Comparison of ENCODE assay signal across 8 mouse cellular contexts in genomic region chr9:22259184-22260091, GRCm38 (mm10). TPM values are rescaled to one million over a fixed set of nuclear protein-coding genes. Genes with fewer than 3 reads are reported as not detected.
DNase-seq lines count a peak whose midpoint lies in the region; ATAC-seq and TF ChIP-seq lines count a peak whose summit lies in the region.

Zfp599 (minus strand) TSS chr9:22259895.

- peak within 1 kb of the TSS; percentile 37 for H3K9ac ChIP-seq in embryonic facial prominence, embryonic 15.5 days
- peak within 1 kb of the TSS; percentile 89 for H3K9ac ChIP-seq in limb, embryonic 13.5 days
- H3K9ac ChIP-seq in midbrain, embryonic 15.5 days: peak within 1 kb of the TSS; percentile 77

- 2% methylated on average over 35 of the region's 35 CpGs for WGBS in embryonic facial prominence, embryonic 15.5 days
- WGBS in limb, embryonic 13.5 days: under 1% methylated on average over 35 of the region's 35 CpGs
- under 1% methylated on average over 35 of the region's 35 CpGs for WGBS in midbrain, embryonic 15.5 days

- TF ChIP-seq CTCF in bone marrow macrophage, adult 2 months (IDR thresholded peaks at IDR 0.05; ENCODE audit: low read depth, low read length): no peak

- H3K27ac ChIP-seq in bone marrow macrophage, adult 2 months (ENCODE audit: insufficient read depth, low read depth, low read length): no peak within 1 kb of the TSS
- no peak within 1 kb of the TSS for H3K27ac ChIP-seq in embryonic facial prominence, embryonic 15.5 days (replicated peaks)
- peak within 1 kb of the TSS; percentile 73; the same call in 1 of the 2 replicates for H3K27ac ChIP-seq in limb, embryonic 13.5 days
- peak within 1 kb of the TSS; percentile 26; the same call in 1 of the 2 replicates for H3K27ac ChIP-seq in midbrain, embryonic 15.5 days

- peak; percentile 63 for DNase-seq in B cell, adult 2 months
- DNase-seq in heart, adult 9 months (ENCODE audit: low spot score in 2 of 2): peak; percentile 35 to 50
- peak; percentile 49 for DNase-seq in kidney, adult 9 months
- DNase-seq in spleen, postnatal 10 days (ENCODE audit: low spot score in 2 of 2): peak; percentile 56 to 66

- H3K4me2 ChIP-seq in embryonic facial prominence, embryonic 15.5 days (replicated peaks): peak within 1 kb of the TSS; percentile 59
- H3K4me2 ChIP-seq in limb, embryonic 13.5 days (replicated peaks): peak within 1 kb of the TSS; percentile 67
- H3K4me2 ChIP-seq in midbrain, embryonic 15.5 days: peak within 1 kb of the TSS; percentile 78

- H3K36me3 ChIP-seq in embryonic facial prominence, embryonic 15.5 days: peaks cover 15% of the 10 kb centered on the region
- peaks cover 34% of the 10 kb centered on the region for H3K36me3 ChIP-seq in limb, embryonic 13.5 days
- H3K36me3 ChIP-seq in midbrain, embryonic 15.5 days (replicated peaks): peaks cover 14% of the 10 kb centered on the region

- H3K4me3 ChIP-seq in bone marrow macrophage, adult 2 months (ENCODE audit: insufficient read depth, low read length): peak within 1 kb of the TSS; percentile 68
- H3K4me3 ChIP-seq in embryonic facial prominence, embryonic 15.5 days (replicated peaks): peak within 1 kb of the TSS; percentile 61
- H3K4me3 ChIP-seq in limb, embryonic 13.5 days: peak within 1 kb of the TSS; percentile 81
- H3K4me3 ChIP-seq in midbrain, embryonic 15.5 days: peak within 1 kb of the TSS; percentile 61

- peak; percentile 89 for ATAC-seq in embryonic facial prominence, embryonic 15.5 days (ENCODE audit: insufficient number of reproducible peaks, low FRiP score, low TSS enrichment, low read depth)
- ATAC-seq in limb, embryonic 13.5 days (ENCODE audit: low FRiP score, low read depth): peak; percentile 97
- peak; percentile 98 for ATAC-seq in midbrain, embryonic 15.5 days (replicated peaks)

- H3K4me1 ChIP-seq in bone marrow macrophage, adult 2 months (ENCODE audit: control insufficient read depth, insufficient read depth, low read length): peaks cover 5% of the 10 kb centered on the region; the same call in 1 of the 2 replicates
- 0 out of 2 replicates have a peak, but pooled peaks cover 5% of the 10 kb centered on the region for H3K4me1 ChIP-seq in embryonic facial prominence, embryonic 15.5 days
- H3K4me1 ChIP-seq in limb, embryonic 13.5 days: no peaks in the 10 kb centered on the region
- peaks cover 4% of the 10 kb centered on the region for H3K4me1 ChIP-seq in midbrain, embryonic 15.5 days

- no peak for TF ChIP-seq POLR2A in bone marrow macrophage, adult 2 months (IDR thresholded peaks at IDR 0.05; ENCODE audit: borderline replicate concordance, low read depth, low read length)

- peaks cover 6% of the 10 kb centered on the region; the same call in 1 of the 2 replicates for H3K9me3 ChIP-seq in embryonic facial prominence, embryonic 15.5 days (replicated peaks)
- H3K9me3 ChIP-seq in limb, embryonic 13.5 days: peaks cover 16% of the 10 kb centered on the region
- peaks cover 8% of the 10 kb centered on the region; the same call in 1 of the 2 replicates for H3K9me3 ChIP-seq in midbrain, embryonic 15.5 days

- H3K27me3 ChIP-seq in embryonic facial prominence, embryonic 15.5 days: no peaks in the 10 kb centered on the region
- H3K27me3 ChIP-seq in limb, embryonic 13.5 days: no peaks in the 10 kb centered on the region
- H3K27me3 ChIP-seq in midbrain, embryonic 15.5 days (replicated peaks): no peaks in the 10 kb centered on the region

RNA-seq across cellular contexts. Expression of gene Zfp599, which starts in this region (rescaled TPM):
- 0.31 TPM in 1 of 2 replicates, not detected in the other for polyA plus RNA-seq in bone marrow macrophage, adult 2 months (2012; ENCODE audit: insufficient read depth, insufficient read length, missing spikeins)
- 3.8 and 4.1 TPM in 2 replicates for polyA plus RNA-seq in embryonic facial prominence, embryonic 15.5 days (2015; fragmentation: Nextera tagmentation; extraction: Ambion mirVana)
- 9.2 and 9.6 TPM in 2 replicates for polyA plus RNA-seq in limb, embryonic 13.5 days (2015; fragmentation: Nextera tagmentation; extraction: Ambion mirVana)
- 11.4 and 13.2 TPM in 2 replicates for polyA plus RNA-seq in midbrain, embryonic 15.5 days (2015; fragmentation: Nextera tagmentation; extraction: Ambion mirVana)

Comparison
In these comparisons a context has a peak if more than half of its experiments do, and no peak if none do; other contexts are left out.
1. H3K27ac ChIP-seq: peak in limb, embryonic 13.5 days (single experiment) and midbrain, embryonic 15.5 days (single experiment); none in bone marrow macrophage, adult 2 months (single experiment) and embryonic facial prominence, embryonic 15.5 days (single experiment).
2. H3K9ac ChIP-seq: peak in every context shown above with its lines; median percentile 89 in limb, embryonic 13.5 days; 77 in midbrain, embryonic 15.5 days; 37 in embryonic facial prominence, embryonic 15.5 days.
3. Peak in every context shown above with its lines, with median percentiles within 50 percentile points of each other: DNase-seq, H3K4me3 ChIP-seq, ATAC-seq and H3K4me2 ChIP-seq.